Mouse (Mus musculus) gastrocnemius, postnatal 14 days (tissue): ENCODE results near the gene Rabac1. TPM values are rescaled to one million over a fixed set of nuclear protein-coding genes. Genes with fewer than 3 reads are reported as not detected.

Experiments used
- DNase-seq: peaks from one replicate; pipeline ENCODE4 v3.0.0; 2021; ENCODE audit warnings: mixed read lengths
- intact Hi-C: fragments of 180-260 bp; cut with DNase I; formaldehyde crosslinking; loops from one replicate; pipeline ENCODE4 v1.15.1; 2025; ENCODE audit warnings: low total_unique reads
- total RNA-seq, 2 experiments: library from RNA; stranded (reverse); gene quantifications; 2 replicates each; pipeline ENCODE4 v1.2.3; 2021

The Rabac1 gene
- total RNA-seq, 2 experiments from 2014 or later: 163 to 175 TPM

DNA sequence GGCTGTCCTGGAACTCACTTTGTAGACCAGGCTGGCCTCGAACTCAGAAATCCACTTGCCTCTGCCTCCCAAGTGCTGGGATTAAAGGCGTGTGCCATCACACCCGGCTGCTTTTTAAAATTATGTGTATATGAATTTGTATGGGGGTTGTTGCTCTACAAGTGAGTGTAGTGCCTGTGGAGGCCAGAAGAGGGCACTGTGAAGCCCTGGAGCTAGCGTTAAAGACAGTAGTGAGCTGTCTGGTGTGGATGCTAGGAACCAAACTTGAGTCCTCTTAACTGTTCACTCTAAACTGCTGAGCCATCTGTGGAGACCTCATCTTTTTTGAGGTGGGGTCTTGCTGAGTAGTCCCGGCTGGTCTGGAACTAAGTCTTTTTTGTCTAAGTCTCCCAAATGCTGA is 13.2 kb upstream of the Rabac1 start:
- DNase-seq: no peak
- intact Hi-C loops: no loop called here

DNA sequence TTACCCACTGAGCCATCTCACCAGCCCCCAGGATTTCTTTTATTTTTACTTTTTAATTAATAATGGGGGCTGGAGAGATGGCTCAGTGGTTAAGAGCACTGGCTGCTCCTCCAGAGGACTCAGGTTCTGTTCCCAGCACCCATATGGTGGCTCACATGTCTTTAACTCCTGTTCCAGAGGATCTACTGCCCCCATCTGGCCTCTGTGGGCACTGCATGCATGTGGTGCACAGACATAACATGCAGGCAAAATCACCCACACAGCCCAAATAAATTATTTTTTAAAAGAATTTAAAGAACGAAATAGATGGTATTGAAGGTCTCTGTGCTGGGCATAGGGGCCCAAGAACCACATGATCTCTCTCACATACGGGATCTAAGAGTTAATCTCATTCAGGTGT is 11.8 kb upstream of the Rabac1 start:
- no peak for DNase-seq
- intact Hi-C loops: no loop called here

DNA sequence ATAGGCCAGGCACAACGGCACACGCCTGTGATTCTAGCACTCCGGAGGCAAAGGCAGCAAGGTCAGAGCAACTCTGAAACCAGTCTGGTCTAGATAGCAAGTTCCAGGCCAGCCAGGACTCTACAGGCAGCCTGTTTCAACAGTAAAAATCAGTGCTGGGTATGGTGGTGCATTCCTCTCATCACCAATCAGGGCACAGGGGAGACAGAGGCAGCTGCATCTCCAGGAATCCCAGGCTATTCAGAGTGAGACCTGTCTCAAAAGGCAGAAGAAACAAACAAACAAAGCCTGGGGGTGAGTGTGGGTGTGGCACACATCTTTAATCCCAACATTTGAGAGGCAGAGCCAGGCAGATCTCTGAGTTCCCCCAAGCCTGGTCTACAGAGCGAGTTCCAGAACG is 10.8 kb upstream of the Rabac1 start:
- intact Hi-C loops: no loop called here
- no peak for DNase-seq

DNA sequence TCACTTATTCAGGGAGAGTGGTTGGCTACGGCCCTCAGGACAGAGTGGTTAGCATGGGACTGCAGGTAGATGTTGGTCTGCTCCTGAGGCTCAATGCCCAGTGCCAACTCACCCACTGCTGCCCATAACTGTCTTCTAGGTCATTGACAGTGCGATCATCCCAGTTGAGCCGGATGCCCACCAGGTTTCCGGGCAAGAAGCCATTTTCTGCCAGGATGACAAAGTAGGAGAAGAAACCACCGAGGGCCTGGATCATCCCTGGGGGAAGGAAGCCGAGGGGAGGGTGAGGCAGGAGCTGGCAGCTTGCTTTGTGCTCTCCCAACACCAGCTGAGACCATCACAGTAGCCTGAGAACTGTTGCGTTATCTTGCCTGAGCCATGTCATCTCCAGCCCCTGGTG is 7.9 kb upstream of the Rabac1 start:
- DNase-seq: no peak
- intact Hi-C loops: no loop called here

DNA sequence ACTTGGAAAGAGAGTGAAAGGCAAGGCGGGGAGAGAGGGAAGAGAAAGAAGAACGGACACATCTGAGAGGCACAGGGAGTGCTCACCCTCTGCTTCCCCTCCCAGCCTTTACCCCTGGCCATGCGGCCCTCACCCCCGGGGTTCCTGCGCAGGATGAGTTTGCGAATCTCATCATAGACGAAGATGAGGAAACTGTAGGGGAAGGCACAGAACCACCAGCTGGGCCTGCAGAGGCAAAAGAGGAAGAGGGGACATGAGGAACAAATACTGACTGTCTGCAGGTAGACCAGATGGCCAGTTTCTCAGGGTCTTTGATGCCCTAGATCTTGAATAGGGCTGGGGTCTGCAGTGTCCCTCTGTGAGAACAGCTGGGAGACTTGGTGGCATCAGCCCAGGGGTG is 6.2 kb upstream of the Rabac1 start:
- DNase-seq: no peak
- intact Hi-C loops: no loop called here

DNA sequence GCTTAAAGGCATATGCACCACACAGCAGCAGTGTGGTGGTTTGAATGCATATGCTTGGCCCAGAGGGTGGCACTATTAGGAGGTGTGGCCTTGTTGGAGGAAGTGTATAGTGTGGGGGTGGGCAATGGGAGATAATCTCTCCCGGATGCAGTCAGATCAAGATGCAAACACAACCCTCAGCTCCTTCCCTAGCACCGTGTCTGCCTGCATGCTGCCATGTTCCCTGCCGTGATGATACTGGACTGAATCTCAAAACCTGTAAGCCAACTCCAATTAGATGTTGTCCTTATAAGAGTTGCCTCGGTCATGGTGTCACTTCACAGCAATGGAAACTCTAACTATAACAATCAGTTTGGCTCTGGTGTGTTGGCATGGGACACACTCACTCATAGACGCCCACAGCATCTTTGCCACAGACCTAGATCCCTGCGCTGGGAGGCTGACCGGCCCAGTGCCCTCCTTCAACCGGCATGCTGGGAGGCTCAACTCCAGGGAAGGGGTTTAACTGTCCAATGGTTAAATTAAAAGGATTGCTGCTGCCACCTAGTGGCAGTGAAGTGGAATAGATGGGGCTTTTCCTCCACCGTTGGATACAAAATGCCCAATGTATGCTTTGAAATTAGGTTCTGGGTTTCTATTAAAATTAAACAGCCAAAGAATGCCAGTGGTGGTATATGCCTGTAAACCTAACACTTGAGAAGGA is 2.5 kb upstream of the Rabac1 start:
- DNase-seq: no peak
- intact Hi-C loops: no loop called here

DNA sequence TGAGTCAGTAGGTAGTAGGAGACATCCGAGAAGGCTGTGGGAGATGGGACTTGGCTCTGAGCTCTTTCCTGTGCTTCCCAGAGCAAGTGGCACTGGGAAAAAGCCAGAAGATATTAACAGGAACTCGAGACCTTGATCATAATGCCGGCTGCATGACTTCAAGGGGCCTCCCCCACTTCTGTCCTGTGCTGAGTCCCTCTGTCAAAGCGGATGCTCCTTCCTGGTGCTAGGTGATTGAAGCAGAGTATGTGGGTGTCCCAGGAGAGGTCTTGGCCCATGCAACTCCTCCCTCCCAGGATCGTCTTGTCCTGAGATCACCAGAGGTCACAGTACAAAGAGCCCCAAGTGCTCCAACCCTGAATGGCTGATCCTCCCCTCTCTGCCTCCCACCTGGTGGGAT is 1.3 kb upstream of the Rabac1 start:
- intact Hi-C loops: no loop called here

DNA sequence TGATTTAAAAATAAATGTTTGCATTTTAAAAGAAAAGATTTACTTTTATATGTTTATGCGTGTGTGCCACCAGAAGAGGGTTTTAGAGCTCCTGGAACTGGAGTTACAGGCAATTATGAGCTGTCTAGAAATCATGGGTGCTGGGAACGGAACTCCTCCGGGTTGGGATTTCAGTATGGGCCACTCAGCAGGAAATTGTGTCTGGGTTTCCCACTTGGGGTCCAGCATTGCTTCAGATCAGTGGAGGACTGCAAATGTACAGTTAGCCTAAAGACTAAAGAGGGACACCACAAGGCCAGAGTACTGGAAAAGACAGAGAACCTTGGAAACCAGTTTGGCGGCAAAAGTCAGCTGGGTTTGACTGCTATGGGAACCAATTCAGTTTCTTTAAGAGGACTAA is 654 bp upstream of the Rabac1 start:
- intact Hi-C loops: no loop called here

More for the DNA sequence above, 1.3 kb upstream of the Rabac1 start:
- DNase-seq: no peak

DNA sequence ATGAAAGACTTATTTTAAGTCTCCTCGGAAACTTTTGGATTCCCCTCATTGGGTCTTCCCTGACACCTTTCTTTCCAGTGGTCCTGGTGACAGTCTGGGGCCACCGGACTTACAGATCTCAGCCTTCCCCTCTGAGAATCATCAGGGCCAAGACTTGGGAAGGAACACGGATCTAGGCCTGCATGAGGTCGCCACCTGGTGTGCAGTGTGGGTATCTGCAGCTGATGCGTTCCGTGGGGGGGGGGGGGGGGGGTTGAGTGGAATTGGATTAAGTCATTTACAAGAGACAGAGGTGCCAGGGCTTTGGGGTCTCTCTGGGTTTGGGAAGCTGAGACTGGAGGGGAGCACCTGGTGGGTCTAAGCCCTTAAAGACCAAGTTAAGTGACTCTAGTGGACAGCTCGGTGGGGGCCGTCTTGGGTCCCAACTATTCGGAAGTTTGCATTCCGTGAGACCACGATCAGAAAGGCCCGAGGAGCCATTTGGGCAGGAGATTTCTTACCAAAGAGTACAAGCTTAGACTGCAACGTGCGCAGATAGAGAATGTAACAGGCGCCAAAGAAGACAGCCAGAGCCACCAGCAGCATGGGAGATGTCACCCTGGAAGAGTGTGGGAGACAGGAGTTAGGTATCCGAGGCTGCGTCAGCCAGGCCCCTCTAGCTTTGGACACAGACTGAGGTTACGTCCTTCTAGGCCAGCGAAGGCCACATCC is 1.1 kb downstream of the Rabac1 start:
- DNase-seq: peak; percentile 34
- intact Hi-C loops: no loop called here

More for the DNA sequence above, 654 bp upstream of the Rabac1 start:
- no peak for DNase-seq

DNA sequence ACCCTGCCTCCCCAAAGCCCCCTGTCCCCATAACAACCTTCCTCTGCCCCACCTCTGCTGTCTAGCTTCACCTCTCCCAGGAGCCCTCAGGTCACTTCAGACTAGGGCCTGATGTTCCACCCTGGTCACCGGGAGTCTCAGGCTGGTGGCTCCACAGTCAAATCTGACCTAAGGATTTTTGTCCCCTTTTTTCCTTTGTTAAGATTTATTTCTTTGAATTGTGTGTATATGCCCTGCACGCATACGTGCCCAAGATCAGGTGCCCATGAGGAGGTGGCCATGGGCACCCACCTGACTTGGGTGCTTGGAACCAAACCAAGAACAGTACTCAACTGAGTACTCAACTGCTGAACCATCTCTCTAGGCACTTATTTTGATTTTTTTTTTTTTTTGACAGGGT is 2.2 kb downstream of the Rabac1 start:
- intact Hi-C loops: no loop called here
- no peak for DNase-seq

DNA sequence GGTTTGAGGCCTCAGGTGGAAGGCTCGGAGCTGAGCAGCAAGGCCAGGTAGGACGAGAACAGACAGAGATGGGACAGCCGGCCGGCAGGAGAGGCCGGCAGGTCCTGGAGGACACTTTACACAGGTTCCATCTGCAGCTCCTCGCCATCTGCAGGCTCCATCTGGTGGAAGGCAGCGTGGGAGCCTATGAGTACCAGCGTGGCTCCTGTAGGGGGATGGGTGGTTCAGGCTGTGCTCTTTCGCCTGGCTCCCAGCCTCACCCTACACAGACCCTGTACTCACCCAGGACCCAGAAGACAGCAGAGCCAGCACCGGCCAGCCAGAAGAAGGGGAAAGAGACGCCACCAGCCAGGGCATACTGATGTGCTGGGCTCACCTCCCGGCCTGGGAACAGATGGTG is 2.7 kb downstream of the Rabac1 start:
- DNase-seq: no peak
- intact Hi-C loops: no loop called here

DNA sequence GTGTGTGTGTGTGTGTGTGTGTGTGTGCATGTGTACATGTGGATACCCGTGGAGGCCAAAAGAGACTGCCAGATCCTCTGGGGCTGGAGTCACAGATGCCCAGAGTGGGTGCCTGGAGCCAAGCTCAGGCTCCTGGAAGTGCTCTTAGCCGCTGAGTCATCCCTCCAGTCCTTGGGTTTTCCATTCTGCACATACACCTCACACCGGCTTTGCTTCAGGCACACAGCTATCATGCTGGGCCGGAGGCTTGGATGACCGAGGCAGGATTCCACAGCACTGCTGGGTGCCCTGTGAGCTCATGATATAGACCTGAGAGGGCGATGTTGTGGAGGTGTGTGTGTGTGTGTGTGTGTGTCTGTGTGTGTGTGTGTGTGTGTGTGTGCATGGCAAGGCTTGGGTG is 4.1 kb downstream of the Rabac1 start:
- intact Hi-C loops: no loop called here
- no peak for DNase-seq

DNA sequence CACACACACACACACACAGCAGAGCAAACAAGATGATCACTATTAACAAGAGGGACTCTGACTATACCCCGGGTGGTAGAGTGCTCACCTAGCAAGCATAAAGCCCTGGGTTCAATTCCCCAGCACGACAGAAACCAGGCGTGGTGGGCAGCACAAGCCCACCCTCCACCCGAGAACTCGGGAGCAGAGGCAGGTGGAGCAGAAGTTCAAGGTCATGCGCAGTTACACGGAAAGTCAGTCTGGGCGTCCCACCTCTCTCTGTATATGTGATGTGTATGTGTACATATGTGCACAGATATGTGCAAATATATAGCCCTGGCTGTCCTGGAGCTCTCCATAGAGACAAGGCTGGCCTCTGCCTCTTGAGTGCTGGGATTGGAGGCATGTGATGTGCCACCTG is 4.6 kb downstream of the Rabac1 start:
- no peak for DNase-seq
- intact Hi-C loops: no loop called here

DNA sequence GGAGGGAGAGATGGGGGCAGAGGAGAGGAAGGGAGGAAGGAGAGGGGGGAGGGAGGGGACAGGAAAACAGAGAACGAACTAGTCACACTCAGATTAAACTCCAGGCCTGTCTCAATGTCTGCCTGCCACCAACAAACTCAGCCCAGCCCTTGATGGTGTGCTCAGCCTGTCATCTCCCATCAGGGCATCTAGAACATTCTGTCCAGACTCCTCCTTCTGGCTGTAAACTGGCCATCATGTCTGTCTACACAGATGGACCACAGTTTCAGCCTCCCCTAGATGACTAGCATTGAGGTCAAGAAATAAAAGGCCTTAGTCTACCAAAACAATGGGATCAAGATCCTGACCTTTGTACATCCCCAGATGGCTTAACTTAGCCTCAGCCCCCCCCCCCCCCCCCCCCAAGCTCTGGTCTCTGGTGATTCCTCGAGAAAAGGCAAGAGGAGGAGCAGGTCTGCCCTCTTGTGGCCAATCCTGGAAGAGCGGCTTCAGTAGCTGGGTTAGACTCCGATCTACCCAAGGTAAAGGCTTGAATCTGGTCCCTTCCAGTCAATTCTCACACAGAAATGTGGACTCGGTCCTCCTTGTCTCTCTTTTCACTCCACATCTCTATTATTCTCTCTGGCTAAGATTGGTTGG is 7.5 kb downstream of the Rabac1 start:
- peak; percentile 69 for DNase-seq
- intact Hi-C loops: no loop called here

DNA sequence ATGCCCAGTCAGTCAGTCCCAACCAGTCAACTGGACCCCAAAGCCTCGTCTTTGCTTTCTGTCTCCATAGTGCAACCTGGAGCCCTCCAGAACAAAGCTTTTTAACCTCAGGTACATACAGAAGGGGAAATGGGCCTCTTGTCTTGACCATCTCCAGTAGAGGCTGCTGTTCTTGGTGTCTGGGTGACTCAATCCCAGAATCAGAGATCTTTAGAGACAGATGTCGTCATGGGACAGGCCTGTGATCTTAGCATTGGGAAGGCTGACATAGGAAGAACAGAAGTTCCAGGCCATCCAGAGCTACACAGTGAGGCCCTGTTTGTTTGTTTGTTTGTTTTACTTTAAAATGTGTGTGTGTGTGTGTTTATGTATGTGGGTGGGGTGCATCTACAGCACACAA is 8.3 kb downstream of the Rabac1 start:
- DNase-seq: no peak
- intact Hi-C loops: no loop called here

DNA sequence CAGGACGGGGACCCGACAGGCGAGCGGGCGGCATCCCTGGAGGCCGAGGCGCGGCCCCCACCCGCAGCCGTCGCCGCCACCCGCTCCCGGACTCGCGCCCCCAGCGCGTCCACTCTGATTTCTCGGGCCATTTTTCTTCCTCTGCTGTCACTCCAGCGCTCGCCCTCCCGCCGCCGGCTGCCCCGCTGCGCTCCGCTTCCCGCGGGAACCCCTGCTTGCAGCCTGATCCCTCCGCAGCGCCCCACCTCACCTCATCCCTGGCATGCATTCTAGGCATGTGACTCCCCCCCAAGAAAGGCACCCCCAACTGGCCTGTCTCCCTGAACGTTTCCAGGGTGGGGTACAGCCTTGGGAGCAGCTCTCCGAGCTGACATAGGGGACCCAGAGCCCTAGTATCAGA is 17.3 kb downstream of the Rabac1 start:
- intact Hi-C loops: no loop called here
- no peak for DNase-seq

DNA sequence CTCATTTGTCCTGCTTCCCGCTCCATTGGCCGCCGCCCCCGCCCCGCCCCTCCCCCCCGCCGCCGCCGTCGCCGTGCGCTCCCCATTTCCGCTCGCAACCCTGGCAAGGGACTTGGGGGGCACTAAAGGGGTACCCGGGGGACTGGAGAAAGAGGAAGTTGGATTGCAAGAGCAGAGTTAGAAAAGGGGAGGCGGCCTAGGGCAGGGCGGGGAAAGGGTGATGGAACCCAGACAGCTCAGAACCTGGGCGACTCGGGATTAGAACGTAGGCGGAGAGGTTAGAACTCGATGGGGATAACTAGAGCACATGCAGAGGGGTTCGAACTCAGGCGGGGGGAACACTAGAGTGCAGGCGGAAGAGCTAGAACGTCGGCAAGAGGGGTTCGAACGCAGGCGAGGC is 18.1 kb downstream of the Rabac1 start:
- DNase-seq: no peak
- intact Hi-C loops: loop anchor here (5.0 kb wide), 1 partner anchor 62 kb away; no protein-coding TSS in a partner anchor

DNA sequence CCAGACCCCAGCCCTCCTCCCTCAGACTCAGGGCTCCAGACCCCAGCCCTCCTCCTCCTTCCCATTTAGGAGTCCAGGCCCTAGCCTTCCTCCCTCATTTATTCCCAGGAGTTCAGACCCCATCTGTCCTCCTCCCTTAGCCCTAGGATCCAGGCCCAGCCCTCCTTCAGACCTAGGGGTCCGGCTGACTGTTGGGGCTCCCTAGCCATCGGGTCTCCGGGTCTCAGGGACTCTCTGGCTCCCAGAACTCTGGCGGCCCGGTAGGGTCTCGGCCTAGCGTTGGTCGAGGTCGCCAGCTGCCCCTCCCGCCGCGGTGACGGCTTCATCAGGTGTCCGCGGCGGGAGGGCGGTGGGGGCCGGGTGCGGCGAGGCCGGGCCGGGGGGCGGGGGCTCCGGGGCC is 18.6 kb downstream of the Rabac1 start:
- DNase-seq: no peak
- intact Hi-C loops: loop anchor here (5.0 kb wide), 1 partner anchor 62 kb away; no protein-coding TSS in a partner anchor

DNA sequence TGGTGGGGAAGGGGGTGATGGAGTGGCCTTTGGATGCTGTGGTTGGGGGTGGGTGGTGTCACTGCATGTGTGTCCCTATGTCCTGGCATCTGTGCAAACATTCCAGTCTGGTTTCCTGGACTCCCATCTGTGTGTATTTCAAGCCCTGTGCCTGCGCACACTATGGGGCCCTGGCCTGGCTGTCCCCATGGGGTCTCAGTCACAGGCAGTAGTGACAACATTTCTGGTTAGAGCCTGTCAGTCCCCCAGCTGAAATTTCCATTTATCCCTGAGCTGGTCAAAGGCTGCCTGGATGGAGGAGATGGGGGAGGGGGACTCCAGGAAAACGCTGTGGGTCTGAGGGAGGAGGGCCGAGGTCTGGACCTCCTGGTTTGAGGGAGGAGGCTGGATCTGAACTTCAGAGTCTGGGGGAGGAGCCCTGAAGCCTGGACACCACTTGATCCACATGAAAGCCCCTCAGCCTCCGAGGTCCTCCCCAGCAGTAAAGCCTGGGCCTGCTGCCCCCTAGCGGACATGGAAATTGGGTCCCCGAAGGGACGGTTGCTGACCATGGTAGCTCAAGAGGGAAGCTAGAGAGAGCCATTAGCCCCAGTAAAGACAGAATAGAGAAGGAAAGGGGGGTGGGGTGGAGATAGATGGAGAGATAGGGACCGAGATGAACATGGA is 22.5 kb downstream of the Rabac1 start:
- DNase-seq: peak; percentile 73
- intact Hi-C loops: loop anchor here (5.0 kb wide), 1 partner anchor 58 kb away; no protein-coding TSS in a partner anchor

DNA sequence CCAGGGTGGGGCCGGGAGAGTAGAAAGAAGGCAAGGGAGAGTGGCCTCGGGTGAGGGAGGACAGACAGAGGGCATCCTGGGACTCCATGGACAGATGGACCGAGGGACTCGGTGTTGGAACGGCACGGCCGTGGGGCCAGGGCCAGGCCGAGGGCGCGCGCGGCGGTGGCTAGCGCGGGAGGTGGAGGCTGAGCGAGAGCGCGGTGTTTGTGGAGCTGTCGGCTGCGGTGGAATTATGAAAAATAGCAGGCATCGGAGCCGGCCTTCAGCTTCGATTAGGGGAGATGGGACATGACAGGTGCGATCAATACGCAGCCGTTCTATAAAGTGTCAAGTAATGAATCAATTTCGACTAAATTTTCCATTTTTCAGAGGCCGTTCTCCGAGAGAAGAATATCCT is 23.8 kb downstream of the Rabac1 start:
- no peak for DNase-seq
- intact Hi-C loops: no loop called here
